Mouse (Mus musculus) myocyte (in vitro differentiated cells): ENCODE measurements around the gene Anks1.

Source experiments
- MYOD1 ChIP-seq, 3 experiments: IDR thresholded peaks; one replicate each; pipeline ENCODE4 v1.6.1; 2011; ENCODE audit warnings: control low read depth in 2 of 3, low read depth in 2 of 3, mild to moderate bottlenecking in 2 of 3, moderate library complexity in 1 of 3; ENCODE audit not compliant: insufficient read length in 2 of 3, control insufficient read depth in 1 of 3
- MYOG ChIP-seq, 3 experiments: IDR thresholded peaks; one replicate each; pipeline ENCODE4 v1.6.1; 2011; ENCODE audit warnings: control low read depth in 2 of 3, low read depth in 2 of 3, mild to moderate bottlenecking in 2 of 3; ENCODE audit not compliant: insufficient read length in 2 of 3, control insufficient read depth in 1 of 3, insufficient read depth in 1 of 3
- POLR2A ChIP-seq: IDR thresholded peaks from one replicate; pipeline ENCODE4 v1.6.1; 2011; ENCODE audit warnings: low read depth, mild to moderate bottlenecking, control low read depth, moderate library complexity; ENCODE audit not compliant: insufficient read length
- USF1 ChIP-seq: IDR thresholded peaks from one replicate; pipeline ENCODE4 v1.6.1; 2011; ENCODE audit warnings: low read depth, mild to moderate bottlenecking, control low read depth, moderate library complexity

GRCm38 (mm10) chr17:28048425-28048824 lies 139.3 kb downstream of the Anks1 start:
- peak in 1 of 3 experiments; percentile 2 for TF ChIP-seq MYOD1 (IDR thresholded peaks at IDR 0.05; ENCODE audit: control insufficient read depth in 1 of 3, insufficient read length in 2 of 3, low read depth in 2 of 3)
- no peak for TF ChIP-seq POLR2A
- peak in 1 of 3 experiments; percentile 46 for TF ChIP-seq MYOG (IDR thresholded peaks at IDR 0.05; ENCODE audit: control insufficient read depth in 1 of 3, insufficient read depth in 1 of 3, insufficient read length in 2 of 3, low read depth in 2 of 3)
- TF ChIP-seq USF1 = no peak
